Mouse (Mus musculus) gastrocnemius, adult 8-10 months (tissue): ENCODE data around the gene Zfp91. TPM values are rescaled to one million over a fixed set of nuclear protein-coding genes. Genes with fewer than 3 reads are reported as not detected.
"Not testable (repeated sequence)": the region's sequence is repeated elsewhere in the genome, so short reads cannot be mapped to it uniquely, and the experiment has no call there.

Experiments used
- DNase-seq, 2 experiments: peaks; one replicate each; pipeline ENCODE4 v3.0.0; 2022; ENCODE audit warnings: low spot score in 2 of 2
- total RNA-seq, 4 experiments: library from RNA; stranded (reverse); gene quantifications; 2 replicates each; pipeline ENCODE4 v1.2.4; 2022

Zfp91 gene
- total RNA-seq, 4 experiments from 2014 or later = 130 to 182 (median 149) TPM

- peak; percentile 89 to 93 for DNase-seq
Measured at GRCm38 (mm10) chr19:12794056-12795044, 1.6 kb downstream of the Zfp91 start.

GRCm38 (mm10) chr19:12792374-12792773 is 3.6 kb downstream of the Zfp91 start:
- DNase-seq = no peak

GRCm38 (mm10) chr19:12787721-12788120 is 8.2 kb downstream of the Zfp91 start:
- no peak for DNase-seq

GRCm38 (mm10) chr19:12786803-12787395 is 9.0 kb downstream of the Zfp91 start:
- DNase-seq = no peak

GRCm38 (mm10) chr19:12780437-12780836 is 15.5 kb downstream of the Zfp91 start:
- no peak for DNase-seq

- peak; percentile 14 to 21 for DNase-seq
Measured at GRCm38 (mm10) chr19:12770888-12771287, 25.0 kb downstream of the Zfp91 start.

GRCm38 (mm10) chr19:12765308-12765707 is 30.6 kb downstream of the Zfp91 start, which contains the start of gene Cntf:
Cntf (minus strand) TSS chr19:12765632.
- DNase-seq = no peak

GRCm38 (mm10) chr19:12762212-12763130 is 33.5 kb downstream of the Zfp91 start:
- no peak for DNase-seq

GRCm38 (mm10) chr19:12759656-12760055 is 36.3 kb downstream of the Zfp91 start:
- DNase-seq = peak in 1 of 2 experiments; percentile 27

GRCm38 (mm10) chr19:12758936-12759478 is 36.9 kb downstream of the Zfp91 start:
- no peak for DNase-seq

- DNase-seq = no peak
Measured at GRCm38 (mm10) chr19:12756286-12756685, 39.6 kb downstream of the Zfp91 start.

GRCm38 (mm10) chr19:12731950-12732349 is 64.0 kb downstream of the Zfp91 start:
- DNase-seq = no peak

- no peak for DNase-seq
Measured at GRCm38 (mm10) chr19:12731036-12731435, 64.9 kb downstream of the Zfp91 start.

GRCm38 (mm10) chr19:12725851-12726250 is 70.1 kb downstream of the Zfp91 start:
- DNase-seq = no peak

GRCm38 (mm10) chr19:12722308-12722707 is 73.6 kb downstream of the Zfp91 start:
- peak in 1 of 2 experiments; percentile 5 for DNase-seq

GRCm38 (mm10) chr19:12721596-12721995 is 74.3 kb downstream of the Zfp91 start:
- not testable (repeated sequence) for DNase-seq

GRCm38 (mm10) chr19:12720919-12721318 is 75.0 kb downstream of the Zfp91 start:
- not testable (repeated sequence) for DNase-seq

GRCm38 (mm10) chr19:12720463-12720862 is 75.5 kb downstream of the Zfp91 start:
- no peak for DNase-seq

GRCm38 (mm10) chr19:12719189-12719588 is 76.7 kb downstream of the Zfp91 start:
- no peak for DNase-seq
